Mouse (Mus musculus) embryo, embryonic 11.5 days (tissue): ENCODE measurements around the gene Casp3.
A peak's percentile ranks its signal among the peaks of the same experiment; 100 is the strongest.

Experiments
- DNase-seq: peaks from one replicate; pipeline ENCODE4 v3.0.0-alpha.2; 2012; ENCODE audit warnings: low read depth, low spot score

The Casp3 gene

GRCm38 (mm10) chr8:46680671-46681365, 63.7 kb downstream of the Casp3 start:
- no peak for DNase-seq

GRCm38 (mm10) chr8:46686664-46687336, 69.7 kb downstream of the Casp3 start:
- DNase-seq = peak; percentile 84
